In genomic region chr1:185517566-185517965, GRCm38 (mm10) we compare ENCODE assay signal across 8 mouse cellular contexts.
A peak's percentile ranks its signal among the peaks of the same experiment; 100 is the strongest.
DNase-seq lines count a peak whose midpoint lies in the region.

No protein-coding gene starts in this region.

- DNase-seq in heart, adult 18-20 months = peak; percentile 6 to 47
- no peak for DNase-seq in heart, postnatal 25 days (ENCODE audit: low spot score)
- DNase-seq in thymus, postnatal 14 days = peak; percentile 12
- DNase-seq in thymus, adult 18-20 months = no peak
- DNase-seq in embryo, embryonic 10 days (ENCODE audit: low spot score) = peak; percentile 66
- peak; percentile 64 to 70 for DNase-seq in layer of hippocampus, postnatal 10 days (ENCODE audit: low spot score in 2 of 2)
- peak; percentile 1 for DNase-seq in naive thymus-derived CD4-positive, alpha-beta T cell, adult 2 months (ENCODE audit: low read depth)
- no peak for DNase-seq in spleen, adult 12 weeks (ENCODE audit: low spot score)

- intact Hi-C loops in heart, postnatal 25 days (cut with DNase I) = no loop called here

Comparison
In these comparisons a context has a peak if more than half of its experiments do, and no peak if none do; other contexts are left out.
1. DNase-seq: peak in heart, adult 18-20 months (2 of 2), thymus, postnatal 14 days (single experiment), embryo, embryonic 10 days (single experiment), layer of hippocampus, postnatal 10 days (2 of 2) and naive thymus-derived CD4-positive, alpha-beta T cell, adult 2 months (single experiment); none in heart, postnatal 25 days (single experiment), thymus, adult 18-20 months (0 of 2) and spleen, adult 12 weeks (single experiment).